In genomic region chr14:13790446-13790845, GRCm38 (mm10) we compare ENCODE assay signal across 15 mouse cellular contexts.
"Had no signal": no experiment of that assay in that cellular context is flagged by ENCODE, and none has a peak within 500 bp of the region (broad histone marks: within the 10 kb centered on the region; RNA-seq: fewer than 3 reads in every experiment).

No protein-coding gene starts in this region.

- H3K4me2 ChIP-seq: neural tube, embryonic 12.5 days; neural tube, embryonic 13.5 days; neural tube, embryonic 15.5 days; stomach, embryonic 15.5 days had no signal

- H3K4me3 ChIP-seq: neural tube, embryonic 12.5 days; neural tube, embryonic 13.5 days; neural tube, embryonic 15.5 days; stomach, embryonic 15.5 days had no signal

- H3K9ac ChIP-seq: neural tube, embryonic 12.5 days; neural tube, embryonic 13.5 days; neural tube, embryonic 15.5 days; stomach, embryonic 15.5 days had no signal

- H3K27ac ChIP-seq: neural tube, embryonic 12.5 days; neural tube, embryonic 13.5 days; neural tube, embryonic 15.5 days; stomach, embryonic 15.5 days; stomach, postnatal 0 days had no signal

- H3K9me3 ChIP-seq: neural tube, embryonic 12.5 days; neural tube, embryonic 13.5 days; neural tube, embryonic 15.5 days; stomach, embryonic 15.5 days had no signal

- H3K4me1 ChIP-seq: neural tube, embryonic 12.5 days; neural tube, embryonic 13.5 days; neural tube, embryonic 15.5 days; stomach, embryonic 15.5 days had no signal

- DNase-seq: right cerebral cortex, adult 18-20 months; right cerebral cortex, postnatal 14 days; right cerebral cortex, postnatal 25 days; right cerebral cortex, postnatal 4 days; thymus, adult 18-20 months; thymus, adult 2 months; thymus, postnatal 14 days; thymus, postnatal 25 days; thymus, postnatal 36 days; thymus, postnatal 4 days had no signal

- H3K27me3 ChIP-seq: neural tube, embryonic 12.5 days; neural tube, embryonic 13.5 days; neural tube, embryonic 15.5 days; stomach, embryonic 15.5 days had no signal

- H3K36me3 ChIP-seq: neural tube, embryonic 12.5 days; neural tube, embryonic 13.5 days; neural tube, embryonic 15.5 days; stomach, embryonic 15.5 days had no signal
